Mouse (Mus musculus): ENCODE results near the gene Rufy2. TPM values are rescaled to one million over a fixed set of nuclear protein-coding genes. Genes with fewer than 3 reads are reported as not detected.

Rufy2 gene
- 10 to 100 TPM; 83.2 to 90.5 TPM for total RNA-seq (2021)
- long read RNA-seq, experiment 1, full-length matches to known transcripts = 23 of 51 reads
- long read RNA-seq, experiment 1, partial matches to known transcripts = 6 of 51 reads
- long read RNA-seq, experiment 1, other reads (novel, unspliced or antisense) = 22 of 51 reads
- long read RNA-seq, experiment 2, full-length matches to known transcripts = 26 of 121 reads
- long read RNA-seq, experiment 2, partial matches to known transcripts = 7 of 121 reads
- long read RNA-seq, experiment 2, other reads (novel, unspliced or antisense) = 88 of 121 reads

DNA sequence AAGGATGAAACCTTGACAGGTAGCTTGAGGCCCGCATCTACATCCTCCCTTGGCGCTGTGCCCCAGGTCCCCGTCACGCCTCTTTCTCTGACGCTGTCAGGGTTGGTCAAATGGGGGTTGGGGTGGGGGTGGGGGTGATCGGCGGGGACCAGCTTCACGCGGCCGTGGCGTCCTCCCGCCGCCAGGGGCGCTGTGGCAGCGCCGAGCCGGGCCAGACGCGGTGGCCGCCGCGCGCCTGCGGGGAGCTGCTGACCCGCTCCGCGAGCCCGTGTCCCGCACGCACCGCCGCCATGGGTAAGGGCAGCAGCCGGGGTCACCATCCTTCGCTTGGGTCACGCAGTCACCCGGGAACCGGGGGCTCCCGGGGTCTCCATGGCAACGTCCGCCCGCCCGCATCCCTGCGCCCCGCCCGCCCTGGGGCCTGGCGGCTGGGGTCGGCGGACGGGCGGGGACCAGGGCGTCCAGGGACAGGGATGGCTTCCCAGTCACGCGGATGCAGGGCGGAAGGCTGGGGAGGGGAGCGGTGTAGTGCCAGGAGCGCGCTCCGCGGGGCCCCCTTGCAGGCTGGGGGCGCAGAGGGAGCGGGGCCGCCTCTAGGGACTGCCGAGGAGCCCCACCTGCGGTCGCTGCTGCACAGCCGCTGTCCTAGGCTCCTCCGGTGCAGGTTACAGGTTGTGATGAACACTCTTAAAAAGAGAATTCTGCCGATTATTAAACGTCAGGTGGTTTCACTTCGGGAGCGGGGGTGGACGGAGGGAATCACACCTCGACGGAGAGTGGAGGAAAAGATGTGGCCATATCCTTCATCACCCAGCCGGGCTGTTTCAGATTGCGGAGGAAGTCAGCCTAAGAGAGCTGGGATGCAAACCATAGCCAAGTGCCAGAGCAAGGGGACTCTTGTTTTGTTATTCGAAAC is at the start of gene Rufy2:
Rufy2 (plus strand) TSS at position 185 of the 916 bp plus-strand sequence.
- peak within 1 kb of the TSS; percentile 97 for H3K27ac ChIP-seq
- peak; percentile 81 to 90 for DNase-seq (ENCODE audit: low spot score in 2 of 2)
- TF ChIP-seq CTCF (conservative IDR thresholded peaks at IDR 0.05) = peak; percentile 89

GRCm38 (mm10) chr10:62932381-62932780 is 47.6 kb upstream of the Rufy2 start:
- TF ChIP-seq CTCF (conservative IDR thresholded peaks at IDR 0.05) = peak; percentile 36
- DNase-seq (ENCODE audit: low spot score in 2 of 2) = no peak
- H3K27ac ChIP-seq = no peak overlapping the region
- no peak overlapping the region for H3K4me3 ChIP-seq

More for the DNA sequence above, at the start of gene Rufy2:
- peak within 1 kb of the TSS; percentile 93 for H3K4me3 ChIP-seq

DNA sequence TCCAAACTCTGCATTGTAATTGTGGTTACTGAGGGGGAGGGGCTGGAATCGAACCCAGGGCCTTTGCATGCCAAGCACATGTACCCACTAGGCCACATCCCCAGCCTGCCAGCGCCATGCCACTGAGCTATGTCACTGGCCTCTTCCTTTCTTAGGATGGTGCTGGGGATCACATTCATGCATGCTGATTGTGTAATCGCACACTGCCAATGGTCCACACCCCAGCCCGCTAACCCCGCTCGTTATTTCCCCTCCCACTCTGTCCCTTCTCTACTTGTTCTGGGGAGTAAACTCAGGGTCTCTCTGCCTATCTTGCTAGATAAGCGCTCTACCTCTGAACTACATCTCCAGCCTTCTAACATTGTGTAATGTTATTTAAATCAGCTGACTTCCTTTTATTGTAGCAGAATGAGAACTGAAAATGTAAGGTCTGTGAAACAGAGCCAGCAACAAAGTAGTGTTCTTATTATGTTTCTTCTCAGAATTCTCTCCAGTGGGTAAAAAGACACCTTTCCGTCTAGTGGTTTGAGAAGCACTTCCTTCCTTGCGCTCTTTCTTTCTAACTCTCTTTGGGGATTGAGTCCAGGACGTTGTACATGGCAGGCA is 34.9 kb upstream of the Rufy2 start:
- H3K4me3 ChIP-seq = no peak overlapping the region
- DNase-seq (ENCODE audit: low spot score in 2 of 2) = no peak
- H3K27ac ChIP-seq = no peak overlapping the region
- no peak for TF ChIP-seq CTCF (conservative IDR thresholded peaks at IDR 0.05)

DNA sequence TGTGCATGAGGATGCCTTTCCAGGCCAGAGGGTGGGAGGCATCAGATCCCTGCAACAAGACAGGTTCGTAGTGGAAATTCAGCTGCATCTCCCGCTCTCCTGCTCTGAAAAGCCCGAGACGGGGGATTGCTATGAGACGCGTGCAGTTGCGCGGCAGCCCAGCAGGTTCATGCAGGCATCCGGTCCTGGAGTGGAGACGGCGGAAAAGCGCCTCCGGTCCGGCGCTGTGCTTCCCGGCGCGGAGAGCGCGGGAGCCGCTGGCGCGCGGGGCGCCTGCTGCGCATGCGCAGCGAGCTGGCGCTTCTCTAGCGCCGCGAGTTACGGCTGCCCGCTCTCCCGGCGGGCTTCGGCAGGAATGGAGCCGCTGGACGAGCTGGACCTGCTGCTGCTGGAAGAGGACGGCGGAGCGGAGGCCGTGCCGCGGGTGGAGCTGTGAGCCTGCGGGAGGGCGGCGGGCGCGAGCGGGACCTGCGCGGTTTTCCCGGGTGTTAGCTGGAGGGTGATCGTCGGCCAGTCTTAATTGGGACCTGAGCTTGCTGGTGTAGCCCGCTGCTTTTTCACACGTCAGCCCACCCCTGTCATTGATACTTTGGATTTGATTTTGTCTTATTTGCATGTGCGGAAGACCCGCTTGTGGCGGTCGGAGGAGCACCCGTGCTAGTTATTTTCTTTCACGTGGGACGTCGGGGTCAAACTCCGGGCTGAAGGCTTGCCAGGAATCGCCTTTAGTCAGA is 33.1 kb upstream of the Rufy2 start, which contains the start of gene Dna2:
Dna2 (plus strand) TSS at position 289 of the 734 bp plus-strand sequence.
- peak within 1 kb of the TSS; percentile 63 for H3K27ac ChIP-seq
- TF ChIP-seq CTCF (conservative IDR thresholded peaks at IDR 0.05) = peak; percentile 57

GRCm38 (mm10) chr10:62948551-62948950 is 31.5 kb upstream of the Rufy2 start:
- H3K4me3 ChIP-seq = no peak overlapping the region
- TF ChIP-seq CTCF (conservative IDR thresholded peaks at IDR 0.05) = no peak
- no peak overlapping the region for H3K27ac ChIP-seq
- no peak for DNase-seq (ENCODE audit: low spot score in 2 of 2)

More for the DNA sequence above, 33.1 kb upstream of the Rufy2 start, which contains the start of gene Dna2:
- H3K4me3 ChIP-seq = peak within 1 kb of the TSS; percentile 79
- DNase-seq (ENCODE audit: low spot score in 2 of 2) = peak; percentile 49 to 64

DNA sequence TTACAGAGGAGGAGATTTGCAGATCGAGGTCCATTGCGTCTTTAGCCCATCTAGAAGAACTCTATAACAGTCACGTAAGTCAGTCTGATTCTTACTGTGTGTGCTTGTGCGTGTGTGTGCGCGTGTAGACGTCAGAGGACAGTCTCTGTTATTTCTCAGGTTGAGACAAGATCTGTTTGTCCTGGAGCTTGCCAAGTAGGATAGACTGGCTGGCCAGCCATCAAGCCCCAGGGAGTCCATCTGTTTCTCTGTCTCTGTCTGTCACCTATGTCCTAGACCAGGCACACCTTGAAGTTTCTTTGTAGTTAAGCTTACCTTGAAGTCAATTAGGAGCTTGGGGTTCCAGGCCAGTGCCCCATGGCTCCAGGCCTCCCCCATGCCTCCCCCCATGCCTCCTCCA is 16.1 kb upstream of the Rufy2 start:
- TF ChIP-seq CTCF (conservative IDR thresholded peaks at IDR 0.05) = no peak
- no peak for DNase-seq (ENCODE audit: low spot score in 2 of 2)
- no peak overlapping the region for H3K27ac ChIP-seq
- H3K4me3 ChIP-seq = no peak overlapping the region

GRCm38 (mm10) chr10:62965796-62966195 is 14.2 kb upstream of the Rufy2 start:
- Histone ChIP-seq H3K4me3 (no peak overlapping the region), H3K27ac (no peak overlapping the region)
- DNase-seq (ENCODE audit: low spot score in 2 of 2) = no peak
- TF ChIP-seq CTCF (conservative IDR thresholded peaks at IDR 0.05) = no peak

DNA sequence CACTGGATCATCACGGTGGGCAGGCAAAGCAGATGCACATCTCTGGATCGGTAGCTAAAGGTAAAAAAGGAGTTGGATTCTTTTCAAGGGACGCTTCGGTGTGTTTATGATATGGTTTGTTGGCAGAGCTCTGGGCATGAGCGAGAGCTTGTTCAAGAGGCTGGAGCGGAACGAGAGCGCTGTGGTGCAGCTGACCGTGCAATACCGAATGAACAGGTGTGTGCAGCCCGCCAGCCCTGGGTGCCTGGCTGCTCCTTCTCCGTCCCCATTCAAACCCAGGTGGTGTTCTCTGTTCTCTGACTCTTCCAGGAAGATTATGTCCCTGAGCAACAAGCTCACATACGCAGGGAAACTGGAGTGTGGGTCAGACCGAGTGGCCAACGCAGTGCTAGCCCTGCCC is 13.7 kb upstream of the Rufy2 start:
- no peak for TF ChIP-seq CTCF (conservative IDR thresholded peaks at IDR 0.05)
- H3K4me3 ChIP-seq = no peak overlapping the region
- DNase-seq (ENCODE audit: low spot score in 2 of 2) = no peak
- H3K27ac ChIP-seq = no peak overlapping the region

- no peak for DNase-seq (ENCODE audit: low spot score in 2 of 2)
- no peak overlapping the region for H3K4me3 ChIP-seq
- peak; percentile 64 for TF ChIP-seq CTCF (conservative IDR thresholded peaks at IDR 0.05)
- no peak overlapping the region for H3K27ac ChIP-seq
Observed at GRCm38 (mm10) chr10:62971821-62972220, 8.2 kb upstream of the Rufy2 start.

GRCm38 (mm10) chr10:62979667-62980038 is 370 bp upstream of the Rufy2 start:
- no peak for DNase-seq (ENCODE audit: low spot score in 2 of 2)
- no peak for TF ChIP-seq CTCF (conservative IDR thresholded peaks at IDR 0.05)
- Histone ChIP-seq H3K4me3 (peak overlapping the region; percentile 93), H3K27ac (peak overlapping the region; percentile 97)

GRCm38 (mm10) chr10:62984072-62984471 is 4.0 kb downstream of the Rufy2 start:
- Histone ChIP-seq H3K27ac (no peak overlapping the region), H3K4me3 (no peak overlapping the region)
- DNase-seq (ENCODE audit: low spot score in 2 of 2) = no peak
- TF ChIP-seq CTCF (conservative IDR thresholded peaks at IDR 0.05) = no peak

DNA sequence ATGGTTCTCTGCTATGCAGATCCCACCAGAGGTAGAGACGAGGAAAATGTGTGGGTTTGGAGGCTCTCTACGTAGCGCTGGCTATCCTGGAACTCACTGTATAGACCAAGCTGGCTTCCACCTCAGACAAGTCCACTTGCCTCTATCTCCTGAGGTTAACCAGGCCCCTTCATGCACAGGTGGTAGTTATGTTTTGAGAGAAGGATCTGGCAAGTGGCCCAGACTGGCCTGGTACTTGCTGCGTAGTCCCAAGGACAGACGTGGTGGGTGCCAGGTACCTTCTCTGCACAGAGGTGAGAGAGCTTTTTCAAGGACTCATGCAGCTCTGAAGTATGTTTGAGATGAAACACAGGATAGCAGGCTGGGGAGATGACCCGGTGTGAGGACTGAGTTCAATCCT is 4.5 kb downstream of the Rufy2 start:
- TF ChIP-seq CTCF (conservative IDR thresholded peaks at IDR 0.05) = no peak
- Histone ChIP-seq H3K27ac (no peak overlapping the region), H3K4me3 (no peak overlapping the region)
- DNase-seq (ENCODE audit: low spot score in 2 of 2) = no peak
